Mouse (Mus musculus) testis, adult 2 months (tissue): ENCODE results near the gene Casz1. TPM values are rescaled to one million over a fixed set of nuclear protein-coding genes. Genes with fewer than 3 reads are reported as not detected.

Experiments used
- H3K27ac ChIP-seq: fragments of 200-500 bp; 2 replicates; pipeline ENCODE4 v1.5.1; 2012; ENCODE audit warnings: low read depth, low read length; ENCODE audit not compliant: control insufficient read depth, insufficient read depth
- H3K27me3 ChIP-seq: fragments of 200-500 bp; 2 replicates; pipeline ENCODE4 v1.6.1; 2012; ENCODE audit warnings: mild to moderate bottlenecking, low read length, moderate library complexity; ENCODE audit not compliant: control insufficient read depth, insufficient read depth
- H3K36me3 ChIP-seq: fragments of 200-500 bp; 2 replicates; pipeline ENCODE4 v1.6.1; 2012; ENCODE audit warnings: mild to moderate bottlenecking, low read length; ENCODE audit not compliant: control insufficient read depth, insufficient read depth
- H3K4me1 ChIP-seq: fragments of 200-500 bp; 2 replicates; pipeline ENCODE4 v1.6.1; 2012; ENCODE audit warnings: low read length; ENCODE audit not compliant: control insufficient read depth, insufficient read depth
- H3K4me3 ChIP-seq: fragments of 200-500 bp; 2 replicates; pipeline ENCODE4 v1.5.1; 2012; ENCODE audit warnings: low read depth, mild to moderate bottlenecking, low read length, moderate library complexity, mixed read lengths; ENCODE audit not compliant: control insufficient read depth
- CTCF ChIP-seq: fragments of 200-500 bp; IDR thresholded peaks from 2 replicates; pipeline ENCODE4 v1.5.1; 2012; ENCODE audit warnings: low read depth, mild to moderate bottlenecking, inconsistent platforms, low read length, moderate library complexity; ENCODE audit not compliant: control insufficient read depth, insufficient read depth, insufficient replicate concordance
- POLR2A ChIP-seq: fragments of 200-500 bp; IDR thresholded peaks from 2 replicates; pipeline ENCODE4 v1.6.1; 2012; ENCODE audit warnings: low read depth, mild to moderate bottlenecking, inconsistent platforms, low read length, moderate library complexity; ENCODE audit not compliant: control insufficient read depth
- polyA plus RNA-seq: library from polyadenylated mRNA; depleted of rRNA; stranded (reverse); fragments of >200 nt; gene quantifications from 2 replicates; pipeline ENCODE4 v1.2.3, GENCODE M21; 2012

The Casz1 gene
- polyA plus RNA-seq, 1 experiment = 8.5 TPM

DNA sequence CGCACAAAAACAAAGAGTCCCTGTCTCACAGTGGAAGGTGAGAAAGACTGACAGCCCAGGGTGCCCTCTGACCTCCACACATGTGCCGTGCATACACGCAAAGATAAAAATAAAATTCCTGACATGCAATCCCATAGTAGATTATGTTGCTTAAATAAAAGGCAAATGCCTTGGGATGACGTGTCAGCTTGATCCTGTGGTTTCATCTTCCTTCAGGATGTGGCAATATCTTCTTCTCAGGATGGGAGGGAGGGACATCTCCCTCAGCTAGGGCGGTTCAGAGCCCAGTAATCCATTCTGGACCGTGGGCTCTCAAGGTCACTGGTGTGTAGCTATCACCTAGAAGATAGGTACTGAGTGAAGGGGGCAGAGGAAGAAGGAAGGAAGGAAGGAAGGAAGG is 21.3 kb upstream of the Casz1 start:
- no peak overlapping the region for H3K27ac ChIP-seq
- H3K27me3 ChIP-seq = no peaks in the 10 kb centered on the region
- H3K4me3 ChIP-seq = no peak overlapping the region
- TF ChIP-seq POLR2A = no peak
- TF ChIP-seq CTCF = no peak
- H3K36me3 ChIP-seq = no peaks in the 10 kb centered on the region
- H3K4me1 ChIP-seq = no peaks in the 10 kb centered on the region; the same call in 1 of the 2 replicates

DNA sequence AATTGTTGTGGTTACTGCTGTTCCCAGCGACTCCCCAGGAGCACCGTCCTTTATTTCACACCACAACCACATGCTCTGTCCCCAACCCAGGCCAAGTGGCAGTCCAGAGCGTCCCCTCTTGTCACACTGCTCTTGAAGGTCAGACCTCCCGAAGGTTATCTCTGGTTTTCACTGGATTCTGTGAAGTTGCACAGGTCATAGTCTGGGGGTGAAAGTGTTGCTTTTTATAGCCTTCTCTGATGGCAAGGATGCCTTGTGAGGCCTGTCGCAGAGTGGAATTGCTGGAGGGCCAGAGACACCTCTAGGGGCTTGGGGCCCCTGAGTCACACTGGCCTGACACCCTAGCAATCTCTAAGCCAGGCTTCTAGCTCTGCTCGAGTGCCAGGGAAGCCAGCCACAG is 20.5 kb upstream of the Casz1 start:
- H3K4me3 ChIP-seq = no peak overlapping the region
- no peaks in the 10 kb centered on the region for H3K27me3 ChIP-seq
- H3K27ac ChIP-seq = no peak overlapping the region
- H3K4me1 ChIP-seq = no peaks in the 10 kb centered on the region; the same call in 1 of the 2 replicates
- no peaks in the 10 kb centered on the region for H3K36me3 ChIP-seq
- TF ChIP-seq CTCF (no peak), POLR2A (no peak)

DNA sequence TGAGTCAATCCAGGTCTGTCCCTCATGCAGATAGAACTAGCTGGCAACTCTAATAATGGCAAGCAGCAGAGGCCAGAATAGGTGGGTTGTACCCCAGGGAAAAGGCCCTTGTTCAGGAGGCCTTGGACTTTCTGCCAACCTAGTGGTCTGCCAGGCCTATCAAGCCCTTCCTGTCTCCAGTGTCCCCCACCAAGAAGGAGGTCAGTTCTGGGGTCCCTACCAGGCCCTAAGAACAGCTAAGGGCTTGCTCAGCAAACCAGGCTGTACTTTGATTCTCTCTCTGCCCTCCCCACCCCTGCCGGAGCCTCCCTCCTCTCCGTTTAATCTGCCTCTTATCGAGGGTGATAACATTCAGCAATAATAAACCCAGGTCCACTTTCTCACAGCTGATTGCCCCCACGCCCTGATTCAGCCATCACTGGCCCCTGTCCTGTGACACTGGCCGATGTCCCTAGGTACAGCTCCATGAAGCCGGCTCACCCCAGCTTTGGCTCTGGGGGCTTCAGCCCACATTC is 19.1 kb upstream of the Casz1 start:
- TF ChIP-seq POLR2A (no peak), CTCF (no peak)
- H3K4me1 ChIP-seq = no peaks in the 10 kb centered on the region; the same call in 1 of the 2 replicates
- no peaks in the 10 kb centered on the region for H3K27me3 ChIP-seq
- no peak overlapping the region for H3K4me3 ChIP-seq
- H3K27ac ChIP-seq = no peak overlapping the region
- no peaks in the 10 kb centered on the region for H3K36me3 ChIP-seq

DNA sequence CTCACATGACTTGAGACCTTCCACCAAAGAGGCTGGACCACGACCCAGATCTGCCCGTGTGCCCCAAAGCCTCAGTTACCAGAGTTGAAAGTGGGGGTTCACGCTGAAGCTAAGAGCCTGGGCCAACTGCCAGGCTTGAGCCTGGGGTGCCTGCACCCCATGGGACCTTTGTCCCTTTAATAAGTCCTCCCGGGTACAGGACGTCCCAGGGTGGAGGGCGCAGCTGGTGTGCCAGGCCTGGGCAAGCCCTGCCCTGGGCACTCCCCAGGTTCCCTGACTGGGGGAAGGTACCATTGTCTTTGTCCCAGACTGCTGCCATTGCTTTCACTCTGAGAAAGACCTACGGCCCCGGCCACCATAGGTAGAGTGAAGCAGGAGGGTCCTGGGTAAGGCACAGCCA is 18.2 kb upstream of the Casz1 start:
- no peaks in the 10 kb centered on the region for H3K27me3 ChIP-seq
- no peaks in the 10 kb centered on the region; the same call in 1 of the 2 replicates for H3K4me1 ChIP-seq
- TF ChIP-seq POLR2A = no peak
- no peak for TF ChIP-seq CTCF

DNA sequence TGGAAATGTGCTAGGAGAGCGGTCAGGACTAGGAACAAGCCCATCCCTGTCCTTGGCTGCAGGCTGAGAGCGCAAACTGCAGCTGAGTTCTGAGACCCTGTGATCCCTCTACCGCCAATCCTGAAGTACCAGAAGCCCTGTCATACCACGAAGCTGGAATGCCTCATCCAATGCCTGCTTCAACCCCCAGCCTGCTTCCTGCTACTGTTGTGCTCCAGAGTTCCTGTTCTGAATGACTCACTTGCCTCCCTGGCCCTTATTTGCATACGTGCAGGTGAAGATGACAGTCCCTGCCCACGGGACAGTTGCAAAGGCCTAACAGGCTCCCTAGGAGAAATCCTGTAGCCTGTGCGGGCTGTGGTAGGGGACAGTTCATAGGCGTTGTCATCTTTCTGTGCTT is 13.3 kb upstream of the Casz1 start:
- Histone ChIP-seq H3K27ac (no peak overlapping the region), H3K27me3 (no peaks in the 10 kb centered on the region), H3K36me3 (no peaks in the 10 kb centered on the region), H3K4me3 (no peak overlapping the region), H3K4me1 (no peaks in the 10 kb centered on the region)
- TF ChIP-seq CTCF = no peak
- TF ChIP-seq POLR2A = no peak

More for the DNA sequence above, 18.2 kb upstream of the Casz1 start:
- Histone ChIP-seq H3K4me3 (no peak overlapping the region), H3K36me3 (no peaks in the 10 kb centered on the region), H3K27ac (no peak overlapping the region)

DNA sequence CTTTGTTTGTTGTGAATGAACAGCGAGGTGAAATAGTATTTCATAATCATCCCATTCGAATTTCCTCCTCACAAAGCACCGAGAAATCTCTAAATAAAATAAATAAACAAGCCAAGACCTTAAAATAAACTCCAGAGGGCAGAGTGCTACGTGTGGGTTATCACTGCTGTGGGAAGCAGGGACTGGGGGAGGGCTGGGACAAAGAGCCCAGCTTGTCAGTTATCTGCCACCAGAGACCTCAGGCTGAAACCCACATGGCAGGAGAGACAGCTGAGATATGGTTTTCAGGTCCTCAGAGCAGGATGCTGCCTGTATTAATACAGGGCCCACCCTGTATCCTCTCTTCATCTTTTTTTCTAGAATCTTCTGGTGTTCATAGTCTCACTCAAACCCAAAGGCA is 9.2 kb upstream of the Casz1 start:
- Histone ChIP-seq H3K4me1 (no peaks in the 10 kb centered on the region), H3K4me3 (no peak overlapping the region), H3K27ac (no peak overlapping the region), H3K27me3 (no peaks in the 10 kb centered on the region), H3K36me3 (no peaks in the 10 kb centered on the region)
- no peak for TF ChIP-seq CTCF
- TF ChIP-seq POLR2A = no peak

DNA sequence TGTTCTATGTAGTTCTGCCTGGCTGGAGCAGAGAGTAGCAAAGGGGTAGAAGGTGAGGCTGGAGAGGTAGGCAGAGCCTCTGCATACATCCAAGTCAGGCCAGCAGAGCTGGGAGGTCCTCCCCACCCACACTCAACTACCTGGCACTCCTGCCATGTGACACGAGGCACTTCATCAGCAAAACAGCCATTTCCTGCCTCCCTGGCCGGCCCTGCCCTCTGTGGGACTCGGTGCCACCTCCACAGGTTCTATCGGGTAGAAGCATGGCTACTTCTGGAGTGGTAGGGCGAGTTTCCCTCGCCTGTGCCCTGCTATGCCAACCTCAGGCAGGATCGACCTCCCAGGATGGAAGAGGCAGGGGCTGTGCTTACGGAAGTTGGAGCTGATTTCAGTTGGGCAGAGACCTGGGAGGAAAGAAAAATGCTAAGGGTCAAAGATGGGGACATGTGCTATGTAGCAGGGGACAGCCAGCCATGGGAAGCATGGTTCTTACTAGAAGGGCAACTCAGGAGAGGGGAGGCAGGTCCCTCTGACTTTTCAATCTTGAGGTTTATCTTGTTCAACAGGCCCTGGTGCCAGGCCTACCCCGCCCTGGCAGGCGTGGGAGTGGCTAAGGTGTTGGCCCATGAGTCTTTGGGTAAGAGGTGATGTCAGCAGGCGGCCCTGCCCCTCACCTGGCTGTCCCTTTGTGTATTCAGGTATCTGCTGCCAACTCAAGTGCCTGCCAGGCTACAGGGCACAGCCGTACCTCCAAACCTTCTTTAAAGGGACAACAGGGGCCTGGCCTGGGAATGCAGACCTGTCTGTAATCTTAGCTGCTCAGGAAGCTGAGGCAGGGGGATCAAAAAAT is 6.5 kb upstream of the Casz1 start:
- TF ChIP-seq CTCF = no peak
- no peak for TF ChIP-seq POLR2A
- no peak overlapping the region for H3K4me3 ChIP-seq
- H3K27ac ChIP-seq = no peak overlapping the region
- no peaks in the 10 kb centered on the region for H3K36me3 ChIP-seq
- no peaks in the 10 kb centered on the region for H3K4me1 ChIP-seq
- no peaks in the 10 kb centered on the region for H3K27me3 ChIP-seq
